Mouse (Mus musculus) adrenal gland, postnatal 36 days (tissue): ENCODE results near the gene Gm20905. TPM values are rescaled to one million over a fixed set of nuclear protein-coding genes. Genes with fewer than 3 reads are reported as not detected.
"Not testable (repeated sequence)": the region's sequence is repeated elsewhere in the genome, so short reads cannot be mapped to it uniquely, and the experiment has no call there.

Experiments
- DNase-seq, 2 experiments: peaks; one replicate each; pipeline ENCODE4 v3.0.0; 2021; ENCODE audit warnings: mixed read lengths in 1 of 2
- long read RNA-seq, 2 experiments: library from polyadenylated mRNA; stranded (forward); transcript quantifications; one replicate each; pipeline ENCODE4 v2.0.0; 2021; ENCODE audit warnings: borderline sequencing depth in 2 of 2
- total RNA-seq, 2 experiments: library from RNA; stranded (reverse); gene quantifications; 2 replicates each; pipeline ENCODE4 v1.2.3; 2021

The Gm20905 gene
- total RNA-seq = not detected
- long read RNA-seq, experiment 1 = 0 reads
- long read RNA-seq, experiment 2 = 0 reads

- DNase-seq = not testable (repeated sequence)
Observed at GRCm38 (mm10) chrY:37259503-37259902, at the start of gene Gm20905. Gm20905 (minus strand) TSS chrY:37259603.
